Mouse (Mus musculus) liver, adult 2 months (tissue): Measurements from ENCODE around the gene Rlf.
A peak's percentile ranks its signal among the peaks of the same experiment; 100 is the strongest.

Experiments used
- CTCF ChIP-seq: fragments of 200-500 bp; IDR thresholded peaks from 2 replicates; pipeline ENCODE4 v1.5.1; 2011; ENCODE audit warnings: low read depth, low read length, control low read depth
- POLR2A ChIP-seq: fragments of 200-500 bp; IDR thresholded peaks from 2 replicates; pipeline ENCODE4 v1.6.1; 2011; ENCODE audit warnings: low read length, control low read depth; ENCODE audit not compliant: insufficient read depth; ENCODE audit errors: extremely low read depth

GRCm38 (mm10) chr4:121240637-121241611 is 26.0 kb upstream of the Rlf start:
- TF ChIP-seq POLR2A: no peak
- TF ChIP-seq CTCF: peak; percentile 25; the same call in 1 of the 2 replicates
